Mouse (Mus musculus): ENCODE results near the gene Zfp704. TPM values are rescaled to one million over a fixed set of nuclear protein-coding genes. Genes with fewer than 3 reads are reported as not detected.

Zfp704 gene
- polyA plus RNA-seq, 1 experiment: 15.1 TPM

DNA sequence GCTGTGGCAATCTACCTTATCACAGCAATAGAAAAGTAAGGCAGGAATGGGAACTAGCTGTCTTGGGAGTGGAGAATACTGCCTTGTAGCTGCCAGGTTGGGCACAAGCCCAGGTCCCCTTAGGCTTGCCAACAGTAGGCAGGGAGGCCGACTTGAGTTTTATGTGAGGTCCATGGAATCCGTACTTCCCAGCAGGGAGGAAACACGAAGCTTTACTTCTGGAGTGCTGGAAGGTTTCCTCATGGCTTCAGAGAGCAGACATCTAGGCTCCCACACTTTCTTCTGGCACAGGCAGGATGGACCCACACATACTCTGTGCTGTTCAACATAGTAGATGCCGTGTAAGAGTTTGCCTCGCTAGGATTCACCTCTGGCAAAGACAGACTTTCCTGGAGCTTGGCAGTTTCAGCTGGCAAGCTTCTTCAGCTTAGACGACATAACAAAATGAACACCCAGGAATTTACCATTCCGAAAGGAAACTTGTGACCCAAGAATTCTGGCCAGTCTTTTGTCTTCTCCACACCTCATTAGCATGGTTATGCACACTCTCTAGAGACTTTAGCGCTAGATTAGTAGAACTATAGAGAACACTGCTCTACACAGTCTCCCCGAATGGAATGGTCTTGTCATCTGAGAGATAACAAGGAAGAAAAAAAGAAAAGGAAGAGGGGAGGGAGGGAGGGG, 79.6 kb downstream of the Zfp704 start:
- no peaks in the 10 kb centered on the region; the same call in 1 of the 2 replicates for H3K4me1 ChIP-seq (ENCODE audit: control insufficient read depth, insufficient read depth, low read length)
- no peak overlapping the region for H3K4me3 ChIP-seq (ENCODE audit: insufficient read depth, low read length)
- TF ChIP-seq CTCF (IDR thresholded peaks at IDR 0.05; ENCODE audit: extremely low read depth, insufficient read depth, low read length) (no peak), POLR2A (IDR thresholded peaks at IDR 0.05; ENCODE audit: extremely low read depth, insufficient read depth, low read length) (no peak)
- no peak overlapping the region for H3K27ac ChIP-seq (ENCODE audit: insufficient read depth, low read length)

DNA sequence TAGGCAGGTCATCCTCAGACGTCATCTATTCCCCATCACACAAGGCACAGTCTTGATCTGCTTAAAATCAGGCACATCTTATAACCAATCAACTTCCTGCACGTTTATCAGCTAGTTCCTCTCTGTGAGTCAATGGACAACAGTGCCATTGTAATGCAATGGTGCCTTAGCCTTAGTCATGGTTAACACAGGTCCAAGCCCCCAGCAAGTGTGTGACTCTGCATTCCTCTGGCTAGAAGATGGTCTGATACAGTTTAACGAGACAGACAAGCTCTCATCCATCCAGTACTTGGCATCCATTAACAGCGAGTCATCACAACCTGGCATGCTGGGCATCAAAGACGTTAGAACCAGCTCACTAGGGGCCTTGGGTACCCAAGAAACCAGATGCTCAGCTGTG, 85.5 kb downstream of the Zfp704 start:
- Histone ChIP-seq H3K4me1 (ENCODE audit: control insufficient read depth, insufficient read depth, low read length) (peaks cover 8% of the 10 kb centered on the region), H3K4me3 (ENCODE audit: insufficient read depth, low read length) (no peak overlapping the region), H3K27ac (ENCODE audit: insufficient read depth, low read length) (no peak overlapping the region)
- no peak for TF ChIP-seq POLR2A (IDR thresholded peaks at IDR 0.05; ENCODE audit: extremely low read depth, insufficient read depth, low read length)
- TF ChIP-seq CTCF (IDR thresholded peaks at IDR 0.05; ENCODE audit: extremely low read depth, insufficient read depth, low read length): no peak

DNA sequence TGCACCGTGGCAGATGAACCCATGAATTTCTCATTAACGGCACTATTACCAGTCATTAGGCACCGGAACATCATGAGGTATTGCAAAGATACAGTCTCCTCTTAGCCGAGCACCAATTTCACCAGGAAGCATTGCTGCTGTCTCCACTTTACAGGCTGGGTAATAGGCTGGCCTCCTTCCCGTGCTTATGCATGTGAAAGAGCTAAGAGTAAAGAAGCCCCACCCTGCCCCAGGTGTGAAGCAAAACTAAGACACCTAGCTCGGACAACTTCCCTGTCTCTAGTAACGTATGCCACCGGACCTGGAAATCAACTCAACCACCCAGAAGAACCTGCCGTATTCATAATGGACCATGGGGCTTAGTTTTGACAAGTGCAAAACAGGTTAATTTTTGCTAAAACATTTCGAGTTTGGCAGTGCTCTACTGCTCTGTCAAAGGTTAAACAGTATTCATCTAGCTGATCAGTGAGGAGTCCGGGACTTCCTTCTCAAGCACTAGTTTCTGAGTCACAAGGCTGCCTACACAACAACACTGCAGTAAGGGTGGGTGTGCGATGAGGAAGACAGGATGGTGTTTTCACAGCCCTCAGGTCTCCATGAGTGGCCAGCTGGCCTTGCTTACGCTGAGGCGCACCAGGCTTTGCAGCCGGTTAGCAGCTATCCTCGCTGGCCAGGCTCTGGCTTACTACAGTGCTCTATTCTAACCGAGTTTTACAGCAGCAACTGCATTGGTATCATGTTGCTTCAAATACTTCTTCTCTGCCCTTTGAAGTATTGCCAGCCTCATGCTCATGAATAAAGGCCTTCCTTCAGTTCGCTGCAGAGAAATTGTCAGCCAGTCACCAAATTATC, 86.6 kb downstream of the Zfp704 start:
- TF ChIP-seq CTCF (IDR thresholded peaks at IDR 0.05; ENCODE audit: extremely low read depth, insufficient read depth, low read length): no peak
- TF ChIP-seq POLR2A (IDR thresholded peaks at IDR 0.05; ENCODE audit: extremely low read depth, insufficient read depth, low read length): no peak
- peaks cover 8% of the 10 kb centered on the region for H3K4me1 ChIP-seq (ENCODE audit: control insufficient read depth, insufficient read depth, low read length)
- H3K27ac ChIP-seq (ENCODE audit: insufficient read depth, low read length): no peak overlapping the region
- H3K4me3 ChIP-seq (ENCODE audit: insufficient read depth, low read length): no peak overlapping the region

DNA sequence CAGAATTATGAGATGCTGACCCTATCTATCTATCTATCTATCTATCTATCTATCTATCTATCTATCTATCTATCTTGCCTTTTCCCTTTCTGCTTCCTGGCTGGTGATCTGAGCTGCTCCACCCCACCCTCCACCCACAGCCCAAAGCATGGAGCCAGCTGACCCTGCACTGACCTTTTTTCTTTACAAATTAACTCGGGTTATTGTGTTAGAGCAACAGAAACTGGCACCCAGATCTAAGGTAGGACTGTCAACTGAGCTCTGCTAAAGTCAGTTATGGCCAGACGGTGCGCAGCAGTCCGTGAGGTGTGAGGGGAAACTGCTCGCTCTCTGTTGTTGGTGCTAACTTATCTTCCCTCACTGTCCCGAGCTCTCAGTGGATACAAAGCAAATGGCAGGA, 87.9 kb downstream of the Zfp704 start:
- Histone ChIP-seq H3K4me3 (ENCODE audit: insufficient read depth, low read length) (no peak overlapping the region), H3K27ac (ENCODE audit: insufficient read depth, low read length) (no peak overlapping the region), H3K4me1 (ENCODE audit: control insufficient read depth, insufficient read depth, low read length) (peaks cover 8% of the 10 kb centered on the region)
- TF ChIP-seq CTCF (IDR thresholded peaks at IDR 0.05; ENCODE audit: extremely low read depth, insufficient read depth, low read length) (no peak), POLR2A (IDR thresholded peaks at IDR 0.05; ENCODE audit: extremely low read depth, insufficient read depth, low read length) (no peak)

DNA sequence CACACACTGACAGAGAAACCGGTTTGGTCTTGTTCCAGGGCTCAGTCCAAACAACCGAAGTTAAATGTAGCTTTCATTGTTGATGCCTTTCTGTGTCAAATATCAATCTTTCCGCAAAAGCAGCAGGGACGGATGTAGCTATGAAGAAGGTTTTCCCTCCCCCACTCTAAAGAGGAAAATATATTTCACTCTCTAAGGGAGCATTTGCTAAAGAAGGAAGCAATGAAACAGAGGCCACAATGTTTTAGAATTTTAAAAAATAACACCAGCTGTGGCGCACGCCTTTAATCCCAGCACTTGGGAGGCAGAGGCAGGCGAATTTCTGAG, 89.2 kb downstream of the Zfp704 start:
- H3K27ac ChIP-seq (ENCODE audit: insufficient read depth, low read length): no peak overlapping the region
- peaks cover 8% of the 10 kb centered on the region for H3K4me1 ChIP-seq (ENCODE audit: control insufficient read depth, insufficient read depth, low read length)
- H3K4me3 ChIP-seq (ENCODE audit: insufficient read depth, low read length): no peak overlapping the region
- no peak for TF ChIP-seq CTCF (IDR thresholded peaks at IDR 0.05; ENCODE audit: extremely low read depth, insufficient read depth, low read length)
- TF ChIP-seq POLR2A (IDR thresholded peaks at IDR 0.05; ENCODE audit: extremely low read depth, insufficient read depth, low read length): no peak

DNA sequence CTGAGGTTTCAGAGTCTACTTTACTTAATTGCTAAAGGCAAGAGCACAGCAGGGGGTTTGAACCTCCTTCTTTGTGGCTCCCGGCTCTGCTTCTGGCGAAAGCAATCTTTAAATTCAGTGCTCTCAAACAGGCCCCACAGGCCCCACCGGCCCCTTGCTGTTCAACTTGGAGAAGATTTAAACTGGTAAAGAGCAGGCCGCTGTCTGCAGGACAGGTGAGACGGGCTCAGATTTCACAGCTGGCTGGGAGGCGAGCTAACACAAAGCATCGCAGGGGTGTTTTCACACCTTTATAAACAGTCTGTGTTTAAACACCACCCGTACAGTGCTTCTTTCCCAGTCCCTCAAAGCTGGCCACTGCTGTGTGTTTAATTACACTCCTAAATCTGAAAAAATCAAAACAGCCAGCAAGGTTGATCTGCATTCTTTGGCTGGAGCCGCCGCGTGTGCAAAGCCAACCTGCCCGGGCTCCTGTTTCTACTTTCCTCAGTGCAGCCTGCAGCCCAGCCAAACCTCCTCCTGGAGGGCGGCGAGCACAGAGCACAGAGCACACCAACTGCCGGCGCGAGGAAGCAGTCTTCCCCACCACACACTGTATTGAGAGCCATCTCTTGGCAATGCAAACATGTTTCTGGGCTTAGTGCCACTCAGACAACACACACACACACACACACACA, 89.7 kb downstream of the Zfp704 start:
- H3K4me3 ChIP-seq (ENCODE audit: insufficient read depth, low read length): no peak overlapping the region
- TF ChIP-seq POLR2A (IDR thresholded peaks at IDR 0.05; ENCODE audit: extremely low read depth, insufficient read depth, low read length) (no peak), CTCF (IDR thresholded peaks at IDR 0.05; ENCODE audit: extremely low read depth, insufficient read depth, low read length) (no peak)
- peaks cover 8% of the 10 kb centered on the region for H3K4me1 ChIP-seq (ENCODE audit: control insufficient read depth, insufficient read depth, low read length)
- no peak overlapping the region for H3K27ac ChIP-seq (ENCODE audit: insufficient read depth, low read length)

DNA sequence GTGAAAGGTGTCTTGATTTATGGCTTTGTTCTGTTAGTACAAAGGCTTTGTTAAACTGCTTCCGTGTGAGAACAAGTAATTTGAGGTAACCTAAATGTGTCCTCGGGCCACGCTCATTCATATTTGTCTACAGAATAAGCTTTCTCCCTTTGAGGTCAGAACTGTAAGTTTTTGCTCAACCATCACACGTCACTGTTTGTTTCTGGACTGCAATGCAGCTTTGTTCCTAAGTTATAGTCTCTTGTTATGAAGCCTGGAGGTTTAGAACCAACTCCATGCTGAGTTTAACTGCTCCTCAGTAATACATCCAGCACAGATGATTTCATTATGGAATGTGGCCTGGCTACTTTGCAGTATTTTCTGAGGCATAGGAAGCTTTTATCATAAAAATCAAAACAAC, 90.4 kb downstream of the Zfp704 start:
- H3K27ac ChIP-seq (ENCODE audit: insufficient read depth, low read length): no peak overlapping the region
- TF ChIP-seq CTCF (IDR thresholded peaks at IDR 0.05; ENCODE audit: extremely low read depth, insufficient read depth, low read length): no peak
- H3K4me1 ChIP-seq (ENCODE audit: control insufficient read depth, insufficient read depth, low read length): peaks cover 8% of the 10 kb centered on the region
- H3K4me3 ChIP-seq (ENCODE audit: insufficient read depth, low read length): no peak overlapping the region

DNA sequence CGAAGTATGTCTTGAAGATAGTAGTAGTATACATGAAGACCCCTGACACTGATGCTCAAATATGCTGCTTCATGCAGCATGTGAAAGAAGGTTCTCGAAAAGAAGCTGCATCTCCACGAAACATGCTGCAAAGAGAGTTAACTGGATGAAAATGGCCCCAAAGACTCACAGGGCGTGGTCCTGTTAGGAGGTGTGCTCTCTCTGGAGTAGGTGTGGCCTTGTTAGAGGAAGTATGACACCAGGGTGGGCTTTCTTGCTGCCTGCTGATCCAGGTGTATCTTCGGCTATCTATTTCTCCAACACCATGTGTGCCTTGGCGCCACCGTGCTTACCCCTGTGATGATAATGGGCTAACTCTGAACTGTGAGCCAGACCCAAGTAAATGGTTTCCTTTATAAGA, 90.9 kb downstream of the Zfp704 start:
- TF ChIP-seq POLR2A (IDR thresholded peaks at IDR 0.05; ENCODE audit: extremely low read depth, insufficient read depth, low read length): no peak
- no peak for TF ChIP-seq CTCF (IDR thresholded peaks at IDR 0.05; ENCODE audit: extremely low read depth, insufficient read depth, low read length)
- Histone ChIP-seq H3K4me3 (ENCODE audit: insufficient read depth, low read length) (no peak overlapping the region), H3K4me1 (ENCODE audit: control insufficient read depth, insufficient read depth, low read length) (peaks cover 8% of the 10 kb centered on the region), H3K27ac (ENCODE audit: insufficient read depth, low read length) (no peak overlapping the region)

DNA sequence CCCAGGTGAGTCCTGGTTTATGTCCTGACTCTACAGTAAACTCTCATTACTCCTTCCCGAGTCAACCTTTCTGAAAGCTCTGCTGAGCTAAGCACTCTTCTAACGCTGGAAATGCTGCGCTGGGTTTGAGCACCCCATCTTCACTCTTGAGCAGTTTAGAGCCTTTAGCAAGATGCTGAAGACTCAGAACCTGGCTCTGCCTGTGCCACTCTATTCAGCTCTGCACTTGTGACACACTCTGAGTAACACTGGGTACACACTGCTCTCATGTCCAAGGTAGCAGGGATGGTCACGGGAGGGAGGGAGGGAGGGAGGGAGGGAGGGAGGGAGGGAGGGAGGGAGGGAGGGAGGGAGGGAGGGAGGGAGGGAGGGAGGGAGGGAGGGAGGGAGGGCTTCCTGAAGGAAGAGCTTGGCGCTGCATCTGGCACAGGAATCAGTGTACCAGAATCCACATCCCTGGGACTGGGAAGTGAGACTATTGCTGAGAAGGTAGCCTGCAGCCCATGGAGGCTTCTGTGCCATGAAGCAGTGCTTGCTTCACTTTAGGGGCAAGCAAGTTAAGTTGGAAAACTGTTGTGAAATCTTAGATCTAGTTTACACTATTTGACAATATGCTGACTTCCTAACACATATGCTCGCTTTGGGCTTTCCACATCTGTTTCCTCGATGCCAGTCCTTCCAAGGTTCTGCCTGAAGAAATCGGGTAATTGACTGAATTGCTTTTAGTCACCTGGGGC, 93.6 kb downstream of the Zfp704 start:
- H3K4me1 ChIP-seq (ENCODE audit: control insufficient read depth, insufficient read depth, low read length): no peaks in the 10 kb centered on the region; the same call in 1 of the 2 replicates
- TF ChIP-seq POLR2A (IDR thresholded peaks at IDR 0.05; ENCODE audit: extremely low read depth, insufficient read depth, low read length) (no peak), CTCF (IDR thresholded peaks at IDR 0.05; ENCODE audit: extremely low read depth, insufficient read depth, low read length) (no peak)
- no peak overlapping the region for H3K4me3 ChIP-seq (ENCODE audit: insufficient read depth, low read length)
- H3K27ac ChIP-seq (ENCODE audit: insufficient read depth, low read length): no peak overlapping the region

Data from cortical plate, adult 2 months (tissue).